Mouse (Mus musculus): ENCODE measurements around the gene Itih5. TPM values are rescaled to one million over a fixed set of nuclear protein-coding genes. Genes with fewer than 3 reads are reported as not detected.

The Itih5 gene
- polyA plus RNA-seq, 1 experiment from 2014 or later = 7.3 TPM

- 80% methylated on average over 3 of the region's 3 CpGs for WGBS
- Histone ChIP-seq H3K4me1 (no peaks in the 10 kb centered on the region), H3K27me3 (replicated peaks) (no peaks in the 10 kb centered on the region), H3K4me2 (no peak overlapping the region), H3K9me3 (no peaks in the 10 kb centered on the region), H3K36me3 (replicated peaks) (no peaks in the 10 kb centered on the region), H3K9ac (no peak overlapping the region), H3K27ac (no peak overlapping the region), H3K4me3 (no peak overlapping the region)
- ATAC-seq (replicated peaks) = no peak
These were observed 41.8 kb downstream of the Itih5 start for GRCm38 (mm10) chr2:10195162-10195561.

GRCm38 (mm10) chr2:10199326-10199725, 46.0 kb downstream of the Itih5 start:
- Histone ChIP-seq H3K9me3 (no peaks in the 10 kb centered on the region), H3K27me3 (replicated peaks) (no peaks in the 10 kb centered on the region), H3K4me3 (no peak overlapping the region), H3K4me2 (no peak overlapping the region), H3K4me1 (no peaks in the 10 kb centered on the region), H3K36me3 (replicated peaks) (no peaks in the 10 kb centered on the region), H3K9ac (no peak overlapping the region), H3K27ac (no peak overlapping the region)
- no peak for ATAC-seq (replicated peaks)
- 86% methylated on average over 2 of the region's 2 CpGs for WGBS

- Histone ChIP-seq H3K9ac (no peak overlapping the region), H3K4me3 (no peak overlapping the region), H3K9me3 (no peaks in the 10 kb centered on the region), H3K4me2 (no peak overlapping the region), H3K4me1 (no peaks in the 10 kb centered on the region), H3K27me3 (replicated peaks) (no peaks in the 10 kb centered on the region), H3K27ac (no peak overlapping the region), H3K36me3 (replicated peaks) (no peaks in the 10 kb centered on the region)
- ATAC-seq (replicated peaks) = no peak
- 70% methylated on average over 3 of the region's 3 CpGs for WGBS
These were observed 47.4 kb downstream of the Itih5 start for GRCm38 (mm10) chr2:10200736-10201285.

- Histone ChIP-seq H3K4me1 (no peaks in the 10 kb centered on the region), H3K27ac (no peak overlapping the region), H3K27me3 (replicated peaks) (no peaks in the 10 kb centered on the region), H3K4me3 (no peak overlapping the region), H3K4me2 (no peak overlapping the region), H3K9me3 (no peaks in the 10 kb centered on the region), H3K36me3 (replicated peaks) (no peaks in the 10 kb centered on the region), H3K9ac (no peak overlapping the region)
- 85% methylated on average over 3 of the region's 3 CpGs for WGBS
- ATAC-seq (replicated peaks) = no peak
These were observed 50.9 kb downstream of the Itih5 start for GRCm38 (mm10) chr2:10204301-10204700.

GRCm38 (mm10) chr2:10213468-10213867, 60.1 kb downstream of the Itih5 start:
- Histone ChIP-seq H3K4me2 (no peak overlapping the region), H3K27ac (no peak overlapping the region), H3K36me3 (replicated peaks) (no peaks in the 10 kb centered on the region), H3K9me3 (no peaks in the 10 kb centered on the region), H3K4me3 (no peak overlapping the region), H3K4me1 (no peaks in the 10 kb centered on the region), H3K27me3 (replicated peaks) (no peaks in the 10 kb centered on the region), H3K9ac (no peak overlapping the region)
- ATAC-seq (replicated peaks) = no peak
- WGBS = 89% methylated on average over 12 of the region's 12 CpGs

GRCm38 (mm10) chr2:10215876-10216565, 62.6 kb downstream of the Itih5 start:
- H3K27me3 ChIP-seq (replicated peaks) = no peaks in the 10 kb centered on the region
- no peaks in the 10 kb centered on the region for H3K9me3 ChIP-seq
- WGBS = 83% methylated on average over 7 of the region's 7 CpGs
- ATAC-seq (replicated peaks) = peak; percentile 12; the same call in 1 of the 2 replicates
- no peaks in the 10 kb centered on the region for H3K4me1 ChIP-seq
- no peak overlapping the region for H3K9ac ChIP-seq
- H3K36me3 ChIP-seq (replicated peaks) = no peaks in the 10 kb centered on the region
- no peak overlapping the region for H3K27ac ChIP-seq
- no peak overlapping the region for H3K4me3 ChIP-seq
- H3K4me2 ChIP-seq = peak overlapping the region; percentile 6; the same call in 1 of the 2 replicates

- peak overlapping the region; percentile 6; the same call in 1 of the 2 replicates for H3K4me2 ChIP-seq
- no peaks in the 10 kb centered on the region for H3K27me3 ChIP-seq (replicated peaks)
- H3K4me3 ChIP-seq = no peak overlapping the region
- no peak overlapping the region for H3K27ac ChIP-seq
- H3K36me3 ChIP-seq (replicated peaks) = no peaks in the 10 kb centered on the region
- no peaks in the 10 kb centered on the region for H3K9me3 ChIP-seq
- ATAC-seq (replicated peaks) = peak; percentile 76
- H3K4me1 ChIP-seq = no peaks in the 10 kb centered on the region
- H3K9ac ChIP-seq = no peak overlapping the region
- WGBS = 29% methylated on average over 7 of the region's 7 CpGs
These were observed 63.3 kb downstream of the Itih5 start for GRCm38 (mm10) chr2:10216566-10217247.

- H3K36me3 ChIP-seq (replicated peaks) = no peaks in the 10 kb centered on the region
- no peak overlapping the region for H3K27ac ChIP-seq
- H3K4me3 ChIP-seq = no peak overlapping the region
- H3K9me3 ChIP-seq = no peaks in the 10 kb centered on the region
- no peaks in the 10 kb centered on the region for H3K27me3 ChIP-seq (replicated peaks)
- H3K9ac ChIP-seq = no peak overlapping the region
- H3K4me2 ChIP-seq = no peak overlapping the region
- 92% methylated on average over 4 of the region's 4 CpGs for WGBS
- no peaks in the 10 kb centered on the region for H3K4me1 ChIP-seq
- ATAC-seq (replicated peaks) = no peak
These were observed 68.5 kb downstream of the Itih5 start for GRCm38 (mm10) chr2:10221862-10222261.

- no peak overlapping the region for H3K4me2 ChIP-seq
- no peak overlapping the region for H3K9ac ChIP-seq
- no peaks in the 10 kb centered on the region for H3K27me3 ChIP-seq (replicated peaks)
- H3K36me3 ChIP-seq (replicated peaks) = no peaks in the 10 kb centered on the region
- no peaks in the 10 kb centered on the region for H3K9me3 ChIP-seq
- H3K27ac ChIP-seq = no peak overlapping the region
- no peak for ATAC-seq (replicated peaks)
- H3K4me3 ChIP-seq = no peak overlapping the region
- H3K4me1 ChIP-seq = no peaks in the 10 kb centered on the region
- WGBS = 68% methylated on average over 1 of the region's 1 CpGs
These were observed 73.5 kb downstream of the Itih5 start for GRCm38 (mm10) chr2:10226907-10227306.

GRCm38 (mm10) chr2:10231971-10232370, 78.6 kb downstream of the Itih5 start:
- no peaks in the 10 kb centered on the region for H3K27me3 ChIP-seq (replicated peaks)
- no peak overlapping the region for H3K27ac ChIP-seq
- no peaks in the 10 kb centered on the region for H3K4me1 ChIP-seq
- H3K9me3 ChIP-seq = no peaks in the 10 kb centered on the region
- H3K4me3 ChIP-seq = no peak overlapping the region
- 80% methylated on average over 6 of the region's 6 CpGs for WGBS
- no peak for ATAC-seq (replicated peaks)
- no peak overlapping the region for H3K4me2 ChIP-seq
- no peak overlapping the region for H3K9ac ChIP-seq
- H3K36me3 ChIP-seq (replicated peaks) = no peaks in the 10 kb centered on the region

- Histone ChIP-seq H3K27me3 (replicated peaks) (no peaks in the 10 kb centered on the region), H3K9ac (no peak overlapping the region), H3K4me2 (no peak overlapping the region), H3K9me3 (no peaks in the 10 kb centered on the region), H3K4me3 (no peak overlapping the region), H3K27ac (no peak overlapping the region), H3K4me1 (no peaks in the 10 kb centered on the region), H3K36me3 (replicated peaks) (no peaks in the 10 kb centered on the region)
- 98% methylated on average over 2 of the region's 2 CpGs for WGBS
- no peak for ATAC-seq (replicated peaks)
These were observed 83.2 kb downstream of the Itih5 start for GRCm38 (mm10) chr2:10236554-10236953.

- no peak overlapping the region for H3K4me3 ChIP-seq
- 3% methylated on average over 9 of the region's 9 CpGs for WGBS
- H3K27me3 ChIP-seq (replicated peaks) = no peaks in the 10 kb centered on the region
- H3K9me3 ChIP-seq = no peaks in the 10 kb centered on the region
- no peak overlapping the region for H3K27ac ChIP-seq
- no peak for ATAC-seq (replicated peaks)
- no peaks in the 10 kb centered on the region for H3K4me1 ChIP-seq
- no peak overlapping the region for H3K9ac ChIP-seq
- H3K4me2 ChIP-seq = no peak overlapping the region
- no peaks in the 10 kb centered on the region for H3K36me3 ChIP-seq (replicated peaks)
These were observed 89.6 kb downstream of the Itih5 start for GRCm38 (mm10) chr2:10242970-10243369.

GRCm38 (mm10) chr2:10250441-10250840, 97.1 kb downstream of the Itih5 start:
- H3K36me3 ChIP-seq (replicated peaks) = no peaks in the 10 kb centered on the region
- no peaks in the 10 kb centered on the region for H3K9me3 ChIP-seq
- H3K4me2 ChIP-seq = no peak overlapping the region
- no peak overlapping the region for H3K9ac ChIP-seq
- H3K4me1 ChIP-seq = no peaks in the 10 kb centered on the region
- H3K27ac ChIP-seq = no peak overlapping the region
- 86% methylated on average over 9 of the region's 9 CpGs for WGBS
- H3K4me3 ChIP-seq = no peak overlapping the region
- no peaks in the 10 kb centered on the region for H3K27me3 ChIP-seq (replicated peaks)
- ATAC-seq (replicated peaks) = no peak
